Comparison of ENCODE assay signal across 8 mouse cellular contexts in genomic region chr13:91462395-91462794, GRCm38 (mm10). TPM values are rescaled to one million over a fixed set of nuclear protein-coding genes. Genes with fewer than 3 reads are reported as not detected.
A peak's percentile ranks its signal among the peaks of the same experiment; 100 is the strongest.
DNase-seq lines count a peak whose midpoint lies in the region; ATAC-seq and TF ChIP-seq lines count a peak whose summit lies in the region.

No protein-coding gene starts in this region.

- DNase-seq in cerebellum, adult 9-11 months, result peak; percentile 22
- peak; percentile 28 for DNase-seq in thymus, adult 2 months
- no peak for DNase-seq in thymus, postnatal 0 days (ENCODE audit: low spot score)
- no peak for DNase-seq in limb, embryonic 10.5 days (ENCODE audit: low spot score)
- DNase-seq in right cerebral cortex, postnatal 10 days (ENCODE audit: low spot score in 2 of 2), result no peak
- no peak for DNase-seq in adrenal gland, adult 18-20 months (ENCODE audit: low spot score in 2 of 2)

- no peaks in the 10 kb centered on the region for H3K27me3 ChIP-seq in thymus, adult 2 months (ENCODE audit: control insufficient read depth, insufficient read depth, low read length)
- H3K27me3 ChIP-seq in limb, embryonic 10.5 days (ENCODE audit: low read depth, poor library complexity, severe bottlenecking), result no peaks in the 10 kb centered on the region
- no peaks in the 10 kb centered on the region for H3K27me3 ChIP-seq in stomach, embryonic 16.5 days (ENCODE audit: control insufficient read depth, insufficient read depth, low read length)

- H3K4me2 ChIP-seq in stomach, embryonic 16.5 days (ENCODE audit: low read depth, low read length), result peak overlapping the region; percentile 69

- H3K9ac ChIP-seq in stomach, embryonic 16.5 days (ENCODE audit: low read length), result peak overlapping the region; percentile 95

- TF ChIP-seq POLR2A in thymus, adult 2 months (IDR thresholded peaks at IDR 0.05; ENCODE audit: control insufficient read depth, extremely low read depth, insufficient read depth, low read length, poor library complexity), result no peak

- no peaks in the 10 kb centered on the region for H3K9me3 ChIP-seq in limb, embryonic 10.5 days (replicated peaks)
- H3K9me3 ChIP-seq in stomach, embryonic 16.5 days (replicated peaks; ENCODE audit: control insufficient read depth, low read length), result no peaks in the 10 kb centered on the region

- peak overlapping the region; percentile 83 for H3K27ac ChIP-seq in thymus, adult 2 months (ENCODE audit: control insufficient read depth, insufficient read depth, low read length)
- H3K27ac ChIP-seq in limb, embryonic 10.5 days, result peak overlapping the region; percentile 98
- H3K27ac ChIP-seq in stomach, embryonic 16.5 days (ENCODE audit: low read length), result no peak overlapping the region

- ATAC-seq in cerebellum, adult (ENCODE audit: insufficient number of reproducible peaks, low FRiP score, low TSS enrichment), result no peak
- no peak for ATAC-seq in stomach, embryonic 16.5 days (ENCODE audit: insufficient read depth, low FRiP score)

- peaks cover 7% of the 10 kb centered on the region for H3K4me1 ChIP-seq in thymus, adult 2 months (replicated peaks; ENCODE audit: control insufficient read depth, insufficient read depth, low read length)
- peaks cover 39% of the 10 kb centered on the region for H3K4me1 ChIP-seq in limb, embryonic 10.5 days
- peaks cover 13% of the 10 kb centered on the region for H3K4me1 ChIP-seq in stomach, embryonic 16.5 days (ENCODE audit: control insufficient read depth, insufficient read depth, low read length)

- no peaks in the 10 kb centered on the region for H3K36me3 ChIP-seq in thymus, adult 2 months (ENCODE audit: control insufficient read depth, insufficient read depth, low read length)
- H3K36me3 ChIP-seq in limb, embryonic 10.5 days, result no peaks in the 10 kb centered on the region
- H3K36me3 ChIP-seq in stomach, embryonic 16.5 days (ENCODE audit: control insufficient read depth, insufficient read depth, low read length), result no peaks in the 10 kb centered on the region

- peak overlapping the region; percentile 99 for H3K4me3 ChIP-seq in thymus, adult 2 months (ENCODE audit: control insufficient read depth, insufficient read depth, low read length)
- H3K4me3 ChIP-seq in limb, embryonic 10.5 days, result peak overlapping the region; percentile 99
- H3K4me3 ChIP-seq in stomach, embryonic 16.5 days (replicated peaks; ENCODE audit: low read length), result peak overlapping the region; percentile 91

- TF ChIP-seq CTCF in thymus, adult 2 months (IDR thresholded peaks at IDR 0.05; ENCODE audit: borderline replicate concordance, control insufficient read depth, extremely low read depth, insufficient read depth, low read length, poor library complexity), result no peak

- WGBS in thymus, adult 2 months, result 7% methylated on average over 2 of the region's 2 CpGs
- WGBS in limb, embryonic 10.5 days, result 4% methylated on average over 2 of the region's 2 CpGs
- 2% methylated on average over 2 of the region's 2 CpGs for WGBS in stomach, embryonic 16.5 days

RNA-seq across cellular contexts. Expression of gene Ssbp2, which starts 2.3 kb away (rescaled TPM):
- polyA plus RNA-seq in thymus, adult 2 months (2012; rRNA removed), result 115 and 125 TPM in 2 replicates
- 240 and 282 TPM in 2 replicates for polyA plus RNA-seq in thymus, postnatal 0 days (2015; fragmentation: Nextera tagmentation; extraction: Ambion mirVana)
- polyA plus RNA-seq in limb, embryonic 10.5 days (2016; fragmentation: Nextera tagmentation; extraction: Ambion mirVana), result 136 and 183 TPM in 2 replicates
- 119 TPM in 2 replicates for polyA plus RNA-seq in stomach, embryonic 16.5 days (2015; fragmentation: Nextera tagmentation; extraction: Ambion mirVana)
- total RNA-seq in adrenal gland, adult 18-20 months (2021), result 10 to 100 TPM; 20.1 to 28.4 TPM

Comparison
In these comparisons a context has a peak if more than half of its experiments do, and no peak if none do; other contexts are left out.
1. DNase-seq: peak in cerebellum, adult 9-11 months (single experiment) and thymus, adult 2 months (single experiment); none in thymus, postnatal 0 days (single experiment), limb, embryonic 10.5 days (single experiment), right cerebral cortex, postnatal 10 days (0 of 2) and adrenal gland, adult 18-20 months (0 of 2).
2. Peak in every context shown above with its lines, with median percentiles within 50 percentile points of each other: H3K4me3 ChIP-seq.